Mouse (Mus musculus): Measurements from ENCODE around the gene Wdr5b.

Wdr5b gene

GRCm38 (mm10) chr16:36071450-36072379 is 30.7 kb downstream of the Wdr5b start, which contains the start of the genes Fam162a and Ccdc58:
TSS of gene Fam162a (minus strand) at chr16:36071594.
TSS of gene Ccdc58 (plus strand) at chr16:36071685.
- DNase-seq: peak; percentile 91 to 92

GRCm38 (mm10) chr16:36072410-36073011 is 31.5 kb downstream of the Wdr5b start:
- DNase-seq: no peak

- DNase-seq: no peak
Observed at GRCm38 (mm10) chr16:36074772-36075171, 33.8 kb downstream of the Wdr5b start.

GRCm38 (mm10) chr16:36079916-36080315 is 38.9 kb downstream of the Wdr5b start:
- no peak for DNase-seq

- DNase-seq: no peak
Observed at GRCm38 (mm10) chr16:36087846-36088245, 46.9 kb downstream of the Wdr5b start.

GRCm38 (mm10) chr16:36089065-36089464 is 48.1 kb downstream of the Wdr5b start:
- DNase-seq: peak in 1 of 2 experiments; percentile 7

- DNase-seq: no peak
Observed at GRCm38 (mm10) chr16:36089850-36090616, 49.0 kb downstream of the Wdr5b start.

GRCm38 (mm10) chr16:36090785-36091509 is 50.0 kb downstream of the Wdr5b start:
- DNase-seq: no peak
